In genomic region chr7:66300680-66301079, GRCm38 (mm10) we compare ENCODE assay signal across 9 mouse cellular contexts.
A peak's percentile ranks its signal among the peaks of the same experiment; 100 is the strongest.
DNase-seq lines count a peak whose midpoint lies in the region; ATAC-seq and TF ChIP-seq lines count a peak whose summit lies in the region.
"Had no signal": no experiment of that assay in that cellular context is flagged by ENCODE, and none has a peak within 500 bp of the region (broad histone marks: within the 10 kb centered on the region; RNA-seq: fewer than 3 reads in every experiment).

No protein-coding gene starts in this region.

- peak; percentile 95 for DNase-seq in NIH3T3 (ENCODE audit: low read depth)
- DNase-seq in left cerebral cortex, adult 2 months (ENCODE audit: extremely low spot score in 1 of 2, low spot score in 2 of 2) = peak; percentile 80 to 83
- DNase-seq in midbrain, embryonic 11.5 days (ENCODE audit: low spot score, missing footprints) = peak; percentile 94
- DNase-seq in skeletal muscle tissue, adult 2 months (ENCODE audit: low read depth, low spot score) = peak; percentile 86
- DNase-seq in yolk sac, embryonic 10.5 days (ENCODE audit: low spot score) = peak; percentile 75

- TF ChIP-seq CTCF in left cerebral cortex, adult 2 months (IDR thresholded peaks at IDR 0.05) = peak; percentile 89

- H3K27ac ChIP-seq in forebrain, embryonic 15.5 days (replicated peaks) = no peak overlapping the region
- no peak overlapping the region for H3K27ac ChIP-seq in hindbrain, embryonic 13.5 days
- no peak overlapping the region for H3K27ac ChIP-seq in left cerebral cortex, adult 2 months
- no peak overlapping the region for H3K27ac ChIP-seq in midbrain, embryonic 11.5 days (ENCODE audit: low read depth, low read length)
- H3K27ac ChIP-seq: macrophage had no signal

- no peak overlapping the region for H3K9ac ChIP-seq in forebrain, embryonic 15.5 days (replicated peaks)
- H3K9ac ChIP-seq in hindbrain, embryonic 13.5 days = no peak overlapping the region
- H3K9ac ChIP-seq in midbrain, embryonic 11.5 days (ENCODE audit: low read length) = no peak overlapping the region

- no peak overlapping the region for H3K4me2 ChIP-seq in forebrain, embryonic 15.5 days (replicated peaks)
- no peak overlapping the region for H3K4me2 ChIP-seq in hindbrain, embryonic 13.5 days
- no peak overlapping the region for H3K4me2 ChIP-seq in midbrain, embryonic 11.5 days

- H3K27me3 ChIP-seq in forebrain, embryonic 15.5 days = no peaks in the 10 kb centered on the region; the same call in 1 of the 2 replicates
- no peaks in the 10 kb centered on the region for H3K27me3 ChIP-seq in hindbrain, embryonic 13.5 days
- no peaks in the 10 kb centered on the region; the same call in 1 of the 2 replicates for H3K27me3 ChIP-seq in midbrain, embryonic 11.5 days (ENCODE audit: control insufficient read depth, insufficient read depth, low read length)

- no peak overlapping the region for H3K4me3 ChIP-seq in forebrain, embryonic 15.5 days
- H3K4me3 ChIP-seq in hindbrain, embryonic 13.5 days = no peak overlapping the region
- no peak overlapping the region for H3K4me3 ChIP-seq in left cerebral cortex, adult 2 months
- H3K4me3 ChIP-seq in midbrain, embryonic 11.5 days (ENCODE audit: low read depth, low read length) = no peak overlapping the region

- peak; percentile 52; the same call in 1 of the 2 replicates for ATAC-seq in cerebellum, adult (ENCODE audit: insufficient number of reproducible peaks, low FRiP score, low TSS enrichment)
- ATAC-seq in forebrain, embryonic 15.5 days (replicated peaks) = peak; percentile 80
- ATAC-seq in hindbrain, embryonic 13.5 days (ENCODE audit: low FRiP score) = peak; percentile 78
- ATAC-seq in midbrain, embryonic 11.5 days (ENCODE audit: low FRiP score) = peak; percentile 69; the same call in 1 of the 2 replicates

- intact Hi-C loops in left cerebral cortex, adult 2 months (cut with DNase I) = loop anchor here (1.0 kb wide), 1 partner anchor 198 kb away; no protein-coding TSS in a partner anchor

- H3K9me3 ChIP-seq in forebrain, embryonic 15.5 days = no peaks in the 10 kb centered on the region
- H3K9me3 ChIP-seq in hindbrain, embryonic 13.5 days = no peaks in the 10 kb centered on the region
- H3K9me3 ChIP-seq in midbrain, embryonic 11.5 days (ENCODE audit: control insufficient read depth, low read length) = no peaks in the 10 kb centered on the region

- H3K36me3 ChIP-seq in forebrain, embryonic 15.5 days = no peaks in the 10 kb centered on the region
- no peaks in the 10 kb centered on the region for H3K36me3 ChIP-seq in hindbrain, embryonic 13.5 days
- no peaks in the 10 kb centered on the region for H3K36me3 ChIP-seq in midbrain, embryonic 11.5 days (ENCODE audit: control insufficient read depth, insufficient read depth, low read length)

- peaks cover 14% of the 10 kb centered on the region for H3K4me1 ChIP-seq in forebrain, embryonic 15.5 days
- H3K4me1 ChIP-seq in hindbrain, embryonic 13.5 days (replicated peaks) = peaks cover 14% of the 10 kb centered on the region
- peaks cover 10% of the 10 kb centered on the region for H3K4me1 ChIP-seq in midbrain, embryonic 11.5 days (ENCODE audit: control insufficient read depth, insufficient read depth, low read length)

- 6% methylated on average over 5 of the region's 5 CpGs for WGBS in forebrain, embryonic 15.5 days
- WGBS in hindbrain, embryonic 13.5 days = 7% methylated on average over 5 of the region's 5 CpGs
- WGBS in midbrain, embryonic 11.5 days = 10% methylated on average over 5 of the region's 5 CpGs
